Mouse (Mus musculus): ENCODE measurements around the gene Foxr1. TPM values are rescaled to one million over a fixed set of nuclear protein-coding genes. Genes with fewer than 3 reads are reported as not detected.

The Foxr1 gene
- polyA plus RNA-seq, 1 experiment from 2014 or later: not detected

DNA sequence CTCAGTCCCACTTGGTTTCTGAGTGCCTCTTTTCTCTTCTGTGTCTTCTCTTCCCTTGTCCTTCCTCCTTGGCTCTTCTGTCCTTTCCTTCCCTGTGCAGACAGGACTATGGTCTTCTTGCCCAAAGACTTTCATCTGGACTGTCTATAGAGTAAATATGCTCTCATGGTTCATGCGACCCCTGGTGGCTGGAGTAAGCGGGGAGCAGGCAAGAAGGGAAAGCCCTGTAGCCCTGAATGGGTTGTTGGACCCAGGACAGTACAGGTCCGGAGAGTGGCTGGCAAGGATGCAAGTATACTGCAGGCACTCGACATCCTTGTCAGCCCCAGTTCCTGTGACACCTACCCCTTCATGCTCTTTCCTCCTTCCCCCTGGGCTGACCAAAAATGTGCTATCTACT lies 49.5 kb downstream of the Foxr1 start:
- ATAC-seq: peak; percentile 27
- H3K27ac ChIP-seq (ENCODE audit: low read length): no peak overlapping the region
- no peaks in the 10 kb centered on the region for H3K27me3 ChIP-seq (replicated peaks; ENCODE audit: control insufficient read depth, insufficient read depth, low read length)
- 43% methylated on average over 4 of the region's 4 CpGs for WGBS
- H3K36me3 ChIP-seq (ENCODE audit: control insufficient read depth, insufficient read depth, low read length): peaks cover 23% of the 10 kb centered on the region
- H3K4me1 ChIP-seq (ENCODE audit: control insufficient read depth, insufficient read depth, low read length): 0 out of 2 replicates have a peak, but pooled peaks cover 3% of the 10 kb centered on the region
- no peaks in the 10 kb centered on the region for H3K9me3 ChIP-seq (ENCODE audit: control insufficient read depth, low read length)
- H3K9ac ChIP-seq (ENCODE audit: low read depth, low read length): no peak overlapping the region
- H3K4me3 ChIP-seq (ENCODE audit: low read length): no peak overlapping the region
- H3K4me2 ChIP-seq (ENCODE audit: low read depth, low read length): no peak overlapping the region

DNA sequence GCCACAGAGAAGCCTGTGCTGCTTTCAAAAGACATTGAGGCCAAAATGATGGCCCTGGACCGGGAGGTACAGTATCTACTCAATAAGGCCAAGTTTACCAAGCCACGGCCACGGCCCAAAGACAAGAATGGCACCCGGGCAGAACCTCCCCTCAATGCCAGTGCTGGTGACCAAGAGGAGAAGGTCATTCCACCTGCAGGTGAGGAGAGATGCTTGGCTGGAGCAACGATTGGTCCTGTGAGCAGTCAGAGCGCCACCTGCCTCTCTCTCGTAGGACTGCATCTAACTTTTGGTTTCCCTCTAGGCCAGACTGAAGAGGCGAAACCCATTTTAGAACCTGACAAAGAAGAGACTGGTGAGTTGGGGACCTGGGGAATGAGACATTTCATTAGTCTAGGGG lies 51.7 kb downstream of the Foxr1 start:
- H3K27ac ChIP-seq (ENCODE audit: low read length): no peak overlapping the region
- 54% methylated on average over 8 of the region's 8 CpGs for WGBS
- H3K9ac ChIP-seq (ENCODE audit: low read depth, low read length): no peak overlapping the region
- peaks cover 30% of the 10 kb centered on the region for H3K36me3 ChIP-seq (ENCODE audit: control insufficient read depth, insufficient read depth, low read length)
- H3K9me3 ChIP-seq (ENCODE audit: control insufficient read depth, low read length): no peaks in the 10 kb centered on the region
- no peak overlapping the region for H3K4me3 ChIP-seq (ENCODE audit: low read length)
- H3K4me2 ChIP-seq (ENCODE audit: low read depth, low read length): no peak overlapping the region
- H3K4me1 ChIP-seq (ENCODE audit: control insufficient read depth, insufficient read depth, low read length): no peaks in the 10 kb centered on the region
- no peak for ATAC-seq
- no peaks in the 10 kb centered on the region for H3K27me3 ChIP-seq (replicated peaks; ENCODE audit: control insufficient read depth, insufficient read depth, low read length)

DNA sequence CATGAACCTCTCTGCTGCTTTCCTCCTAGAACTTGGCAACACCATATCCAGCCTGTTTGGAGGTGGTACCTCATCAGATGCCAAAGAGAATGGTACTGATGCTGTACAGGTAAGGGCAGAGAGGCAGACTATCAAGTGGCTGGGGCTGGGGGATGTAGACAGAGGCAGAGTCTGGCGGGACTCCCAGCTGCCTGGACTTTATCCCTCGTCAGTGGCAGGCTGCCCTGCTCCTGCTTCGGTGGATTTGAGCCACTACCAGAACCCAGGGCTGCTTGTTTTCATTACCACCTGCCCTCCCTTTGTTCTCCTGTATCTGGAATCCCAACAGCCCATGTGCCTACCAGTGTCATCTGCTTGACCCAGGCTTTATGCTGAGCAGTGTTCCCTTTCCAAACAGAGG lies 53.7 kb downstream of the Foxr1 start:
- ATAC-seq: no peak
- no peak overlapping the region for H3K27ac ChIP-seq (ENCODE audit: low read length)
- H3K36me3 ChIP-seq (ENCODE audit: control insufficient read depth, insufficient read depth, low read length): peaks cover 36% of the 10 kb centered on the region
- H3K27me3 ChIP-seq (replicated peaks; ENCODE audit: control insufficient read depth, insufficient read depth, low read length): no peaks in the 10 kb centered on the region
- H3K9me3 ChIP-seq (ENCODE audit: control insufficient read depth, low read length): no peaks in the 10 kb centered on the region
- no peak overlapping the region for H3K4me3 ChIP-seq (ENCODE audit: low read length)
- H3K4me1 ChIP-seq (ENCODE audit: control insufficient read depth, insufficient read depth, low read length): no peaks in the 10 kb centered on the region
- 74% methylated on average over 3 of the region's 3 CpGs for WGBS
- H3K4me2 ChIP-seq (ENCODE audit: low read depth, low read length): no peak overlapping the region
- H3K9ac ChIP-seq (ENCODE audit: low read depth, low read length): no peak overlapping the region

DNA sequence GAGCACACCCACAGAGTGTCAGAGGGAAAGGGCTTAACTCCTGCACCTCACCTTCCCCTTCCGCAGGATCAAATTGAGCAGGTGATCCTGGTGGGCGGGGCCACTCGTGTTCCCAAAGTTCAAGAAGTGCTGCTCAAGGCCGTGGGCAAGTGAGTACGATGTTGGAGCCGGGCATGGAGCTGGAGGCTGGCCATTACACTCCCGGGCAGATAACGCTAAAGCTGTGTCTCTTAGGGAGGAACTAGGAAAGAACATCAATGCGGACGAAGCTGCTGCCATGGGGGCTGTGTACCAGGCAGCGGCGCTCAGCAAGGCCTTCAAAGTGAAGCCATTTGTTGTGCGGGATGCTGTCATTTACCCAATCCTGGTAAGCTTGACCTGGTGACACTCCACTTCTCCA lies 56.3 kb downstream of the Foxr1 start:
- H3K4me1 ChIP-seq (ENCODE audit: control insufficient read depth, insufficient read depth, low read length): peaks cover 10% of the 10 kb centered on the region
- no peak overlapping the region for H3K4me3 ChIP-seq (ENCODE audit: low read length)
- ATAC-seq: no peak
- no peaks in the 10 kb centered on the region for H3K27me3 ChIP-seq (replicated peaks; ENCODE audit: control insufficient read depth, insufficient read depth, low read length)
- no peak overlapping the region for H3K9ac ChIP-seq (ENCODE audit: low read depth, low read length)
- no peaks in the 10 kb centered on the region for H3K9me3 ChIP-seq (ENCODE audit: control insufficient read depth, low read length)
- WGBS: 91% methylated on average over 13 of the region's 13 CpGs
- H3K4me2 ChIP-seq (ENCODE audit: low read depth, low read length): no peak overlapping the region
- peaks cover 32% of the 10 kb centered on the region for H3K36me3 ChIP-seq (ENCODE audit: control insufficient read depth, insufficient read depth, low read length)
- no peak overlapping the region for H3K27ac ChIP-seq (ENCODE audit: low read length)

Small RNA genes lying within 50 kb of the gene (microRNA-seq; reads per million reads assigned to microRNA genes)
- not detected for gene Mir7085

Other genes with a start within 250 kb of the Foxr1 start
- 10.9 and 11.2 TPM in 2 replicates for gene Cbl, start 207.1 kb downstream of the Foxr1 start, polyA plus RNA-seq (2015; fragmentation: Nextera tagmentation; extraction: Ambion mirVana)
- gene Ccdc153, start 200.5 kb downstream of the Foxr1 start, polyA plus RNA-seq (2015; fragmentation: Nextera tagmentation; extraction: Ambion mirVana): not detected in 2 replicates
- gene Pdzd3, start 189.7 kb downstream of the Foxr1 start, polyA plus RNA-seq (2015; fragmentation: Nextera tagmentation; extraction: Ambion mirVana): 22.2 and 28.5 TPM in 2 replicates
- 5.4 and 5.5 TPM in 2 replicates for gene Nlrx1, start 172.5 kb downstream of the Foxr1 start, polyA plus RNA-seq (2015; fragmentation: Nextera tagmentation; extraction: Ambion mirVana)
- gene Abcg4, start 152.5 kb downstream of the Foxr1 start, polyA plus RNA-seq (2015; fragmentation: Nextera tagmentation; extraction: Ambion mirVana): 2.6 and 3.0 TPM in 2 replicates
- 17.8 and 19.4 TPM in 2 replicates for gene Hinfp, start 135.5 kb downstream of the Foxr1 start, polyA plus RNA-seq (2015; fragmentation: Nextera tagmentation; extraction: Ambion mirVana)
- 15.3 and 16.5 TPM in 2 replicates for gene C2cd2l, start 120.9 kb downstream of the Foxr1 start, polyA plus RNA-seq (2015; fragmentation: Nextera tagmentation; extraction: Ambion mirVana)
- gene Dpagt1, start 115.1 kb downstream of the Foxr1 start, polyA plus RNA-seq (2015; fragmentation: Nextera tagmentation; extraction: Ambion mirVana): 39.3 and 42.7 TPM in 2 replicates
- gene H2afx, start 106.4 kb downstream of the Foxr1 start, polyA plus RNA-seq (2015; fragmentation: Nextera tagmentation; extraction: Ambion mirVana): 268 and 278 TPM in 2 replicates
- gene Hmbs, start 96.9 kb downstream of the Foxr1 start, polyA plus RNA-seq (2015; fragmentation: Nextera tagmentation; extraction: Ambion mirVana): 134 and 155 TPM in 2 replicates
- gene Vps11, start 79.5 kb downstream of the Foxr1 start, polyA plus RNA-seq (2015; fragmentation: Nextera tagmentation; extraction: Ambion mirVana): 37.1 and 40.2 TPM in 2 replicates
- gene Hyou1, start 61.6 kb downstream of the Foxr1 start, polyA plus RNA-seq (2015; fragmentation: Nextera tagmentation; extraction: Ambion mirVana): 36.5 and 41.2 TPM in 2 replicates
- gene Slc37a4, start 44.3 kb downstream of the Foxr1 start, polyA plus RNA-seq (2015; fragmentation: Nextera tagmentation; extraction: Ambion mirVana): 87.2 and 101 TPM in 2 replicates
- 1,622 and 1,645 TPM in 2 replicates for gene Rps25, start 34.0 kb downstream of the Foxr1 start, polyA plus RNA-seq (2015; fragmentation: Nextera tagmentation; extraction: Ambion mirVana)
- 110 and 122 TPM in 2 replicates for gene Trappc4, start 33.5 kb downstream of the Foxr1 start, polyA plus RNA-seq (2015; fragmentation: Nextera tagmentation; extraction: Ambion mirVana)
- gene Ccdc84, start 22.6 kb downstream of the Foxr1 start, polyA plus RNA-seq (2015; fragmentation: Nextera tagmentation; extraction: Ambion mirVana): 23.3 and 25.9 TPM in 2 replicates
- gene Upk2, start 13.8 kb upstream of the Foxr1 start, polyA plus RNA-seq (2015; fragmentation: Nextera tagmentation; extraction: Ambion mirVana): 0.61 and 0.80 TPM in 2 replicates
- 5.1 and 5.9 TPM in 2 replicates for gene Bcl9l, start 41.7 kb upstream of the Foxr1 start, polyA plus RNA-seq (2015; fragmentation: Nextera tagmentation; extraction: Ambion mirVana)
- 1.1 TPM in 2 replicates for gene Cxcr5, start 120.7 kb upstream of the Foxr1 start, polyA plus RNA-seq (2015; fragmentation: Nextera tagmentation; extraction: Ambion mirVana)
- gene Ddx6, start 163.8 kb upstream of the Foxr1 start, polyA plus RNA-seq (2015; fragmentation: Nextera tagmentation; extraction: Ambion mirVana): 8.1 and 9.8 TPM in 2 replicates
- 0.09 and 0.16 TPM in 2 replicates for gene Treh, start 232.1 kb upstream of the Foxr1 start, polyA plus RNA-seq (2015; fragmentation: Nextera tagmentation; extraction: Ambion mirVana)

Measured in intestine, embryonic 16.5 days (tissue).